20 mouse cellular contexts compared by ENCODE assay signal in genomic region chr5:142420920-142421319, GRCm38 (mm10). TPM values are rescaled to one million over a fixed set of nuclear protein-coding genes. Genes with fewer than 3 reads are reported as not detected.
DNase-seq lines count a peak whose midpoint lies in the region; ATAC-seq and TF ChIP-seq lines count a peak whose summit lies in the region.
"Had no signal": no experiment of that assay in that cellular context is flagged by ENCODE, and none has a peak within 500 bp of the region (broad histone marks: within the 10 kb centered on the region; RNA-seq: fewer than 3 reads in every experiment).

No protein-coding gene starts in this region.

- intact Hi-C loops in gastrocnemius, adult 2 months (cut with DNase I): no loop called here
- intact Hi-C loops in gastrocnemius, postnatal 14 days (cut with DNase I; ENCODE audit: low total_unique reads): no loop called here

- H3K4me2 ChIP-seq in intestine, postnatal 0 days (replicated peaks; ENCODE audit: low read depth): no peak overlapping the region; the same call in 1 of the 2 replicates
- H3K4me2 ChIP-seq: embryonic facial prominence, embryonic 12.5 days; forebrain, embryonic 13.5 days; hindbrain, embryonic 14.5 days had no signal

- WGBS in heart, embryonic 10.5 days: 86% methylated on average over 9 of the region's 9 CpGs
- WGBS in intestine, postnatal 0 days: 83% methylated on average over 9 of the region's 9 CpGs

- H3K36me3 ChIP-seq in heart, embryonic 10.5 days: peaks cover 28% of the 10 kb centered on the region; the same call in 1 of the 2 replicates
- peaks cover 16% of the 10 kb centered on the region; the same call in 1 of the 2 replicates for H3K36me3 ChIP-seq in intestine, postnatal 0 days (ENCODE audit: control insufficient read depth, insufficient read depth)

- no peak for TF ChIP-seq CTCF in gastrocnemius, adult 2 months (IDR thresholded peaks at IDR 0.05)
- TF ChIP-seq CTCF in layer of hippocampus, adult 2 months (conservative IDR thresholded peaks at IDR 0.05): no peak
- no peak for TF ChIP-seq CTCF in intestine, postnatal 0 days (IDR thresholded peaks at IDR 0.05; ENCODE audit: low read depth)

- no peak for ATAC-seq in intestine, postnatal 0 days
- ATAC-seq in megakaryocyte-erythroid progenitor cell, adult 5-6 weeks (replicated peaks; ENCODE audit: low FRiP score, low TSS enrichment, poor library complexity, severe bottlenecking): no peak
- ATAC-seq: forebrain, embryonic 13.5 days; liver, postnatal 0 days had no signal

- H3K27ac ChIP-seq in gastrocnemius, adult 2 months: peak overlapping the region; percentile 72
- H3K27ac ChIP-seq in heart, embryonic 10.5 days: no peak overlapping the region
- H3K27ac ChIP-seq in layer of hippocampus, adult 2 months: peak overlapping the region; percentile 19; the same call in 1 of the 2 replicates
- H3K27ac ChIP-seq in intestine, postnatal 0 days (ENCODE audit: low read depth, low read length): peak overlapping the region; percentile 68
- H3K27ac ChIP-seq: embryonic facial prominence, embryonic 12.5 days; forebrain, embryonic 13.5 days; hindbrain, embryonic 14.5 days; limb, embryonic 10.5 days had no signal

- H3K4me3 ChIP-seq in gastrocnemius, adult 2 months: peak overlapping the region; percentile 41
- H3K4me3 ChIP-seq in heart, embryonic 10.5 days: no peak overlapping the region
- H3K4me3 ChIP-seq in layer of hippocampus, adult 2 months: no peak overlapping the region
- no peak overlapping the region for H3K4me3 ChIP-seq in intestine, postnatal 0 days (ENCODE audit: low read depth, low read length)
- H3K4me3 ChIP-seq: embryonic facial prominence, embryonic 12.5 days; erythroblast, embryonic 14.5 days; forebrain, embryonic 13.5 days; limb, embryonic 10.5 days had no signal

- no peaks in the 10 kb centered on the region for H3K9me3 ChIP-seq in heart, embryonic 10.5 days
- H3K9me3 ChIP-seq in intestine, postnatal 0 days (ENCODE audit: control insufficient read depth): no peaks in the 10 kb centered on the region
- H3K9me3 ChIP-seq: embryonic facial prominence, embryonic 12.5 days; forebrain, embryonic 13.5 days; limb, embryonic 10.5 days had no signal

- peaks cover 90% of the 10 kb centered on the region for H3K4me1 ChIP-seq in heart, embryonic 10.5 days
- peaks cover 24% of the 10 kb centered on the region for H3K4me1 ChIP-seq in intestine, postnatal 0 days (replicated peaks; ENCODE audit: control insufficient read depth, insufficient read depth, low read length)

- no peak overlapping the region for H3K9ac ChIP-seq in intestine, postnatal 0 days (ENCODE audit: low read depth, low read length)
- H3K9ac ChIP-seq: embryonic facial prominence, embryonic 12.5 days; forebrain, embryonic 13.5 days; hindbrain, embryonic 14.5 days; liver, postnatal 0 days had no signal

- H3K27me3 ChIP-seq in heart, embryonic 10.5 days (ENCODE audit: insufficient read depth, poor library complexity, severe bottlenecking): no peaks in the 10 kb centered on the region
- no peaks in the 10 kb centered on the region for H3K27me3 ChIP-seq in intestine, postnatal 0 days (replicated peaks; ENCODE audit: control insufficient read depth, insufficient read depth, low read length)
- H3K27me3 ChIP-seq: embryonic facial prominence, embryonic 12.5 days; forebrain, embryonic 13.5 days had no signal

- peak; percentile 55 for DNase-seq in gastrocnemius, adult 2 months
- no peak for DNase-seq in gastrocnemius, postnatal 14 days
- peak; percentile 25 for DNase-seq in heart, postnatal 4 days
- no peak for DNase-seq in heart, embryonic 10.5 days (ENCODE audit: low spot score)
- DNase-seq in layer of hippocampus, adult 2 months (ENCODE audit: low spot score in 2 of 2): no peak
- no peak for DNase-seq in layer of hippocampus, adult 11-12 months (ENCODE audit: low spot score)
- DNase-seq: adrenal gland, postnatal 36 days; cerebellum, adult 18-20 months; gastrocnemius, postnatal 25 days; liver, postnatal 0 days; lung, postnatal 10 days; right cerebral cortex, postnatal 4 days; thymus, postnatal 25 days had no signal

RNA-seq across cellular contexts. Expression of gene Foxk1, which starts 19.6 kb away (rescaled TPM):
- 10 to 100 TPM; 12.2 to 18.9 TPM for total RNA-seq in gastrocnemius, adult 2 months (2021)
- 10 to 100 TPM; 12.2 to 14.7 TPM for total RNA-seq in gastrocnemius, postnatal 14 days (2021)
- total RNA-seq in heart, postnatal 4 days (2021): 10 to 100 TPM; 18.2 to 19.0 TPM
- 3.3 and 4.5 TPM in 2 replicates for polyA plus RNA-seq in heart, embryonic 10.5 days (2016; fragmentation: Nextera tagmentation; extraction: Ambion mirVana)
- total RNA-seq in layer of hippocampus, adult 2 months (2021): 10 to 100 TPM; 53.0 to 60.3 TPM
- polyA plus RNA-seq in intestine, postnatal 0 days (2015; fragmentation: Nextera tagmentation; extraction: Ambion mirVana): 2.6 and 4.5 TPM in 2 replicates
- total RNA-seq in megakaryocyte-erythroid progenitor cell, adult 5-6 weeks (2014; fragmentation: Nextera tagmentation): 12.3 and 17.0 TPM in 2 replicates
- 6.4 and 6.8 TPM in 2 replicates for total RNA-seq in megakaryocyte-erythroid progenitor cell, adult 5-6 weeks (2017)

RNA-seq across cellular contexts. Expression of gene Ap5z1, which starts 42.8 kb away (rescaled TPM):
- 1 to 10 TPM; 3.7 to 5.0 TPM for total RNA-seq in gastrocnemius, adult 2 months (2021)
- total RNA-seq in gastrocnemius, postnatal 14 days (2021): 1 to 10 TPM; 3.4 to 3.9 TPM
- 1 to 10 TPM; 6.0 to 8.2 TPM for total RNA-seq in heart, postnatal 4 days (2021)
- polyA plus RNA-seq in heart, embryonic 10.5 days (2016; fragmentation: Nextera tagmentation; extraction: Ambion mirVana): 8.7 and 11.1 TPM in 2 replicates
- 10 to 100 TPM; 24.4 to 31.3 TPM for total RNA-seq in layer of hippocampus, adult 2 months (2021)
- polyA plus RNA-seq in intestine, postnatal 0 days (2015; fragmentation: Nextera tagmentation; extraction: Ambion mirVana): 9.0 and 9.8 TPM in 2 replicates
- 16.4 and 25.5 TPM in 2 replicates for total RNA-seq in megakaryocyte-erythroid progenitor cell, adult 5-6 weeks (2014; fragmentation: Nextera tagmentation)
- total RNA-seq in megakaryocyte-erythroid progenitor cell, adult 5-6 weeks (2017): 2.7 and 4.9 TPM in 2 replicates

Comparison
In these comparisons a context has a peak if more than half of its experiments do, and no peak if none do; other contexts are left out.
1. DNase-seq: peak in gastrocnemius, adult 2 months (single experiment) and heart, postnatal 4 days (single experiment); none in gastrocnemius, postnatal 14 days (single experiment), heart, embryonic 10.5 days (single experiment), layer of hippocampus, adult 2 months (0 of 2) and layer of hippocampus, adult 11-12 months (single experiment).